10 mouse cellular contexts compared by ENCODE assay signal in genomic region chr11:69683576-69683975, GRCm38 (mm10). TPM values are rescaled to one million over a fixed set of nuclear protein-coding genes. Genes with fewer than 3 reads are reported as not detected.
DNase-seq lines count a peak whose midpoint lies in the region; ATAC-seq lines count a peak whose summit lies in the region.
"Had no signal": no experiment of that assay in that cellular context is flagged by ENCODE, and none has a peak within 500 bp of the region (broad histone marks: within the 10 kb centered on the region; RNA-seq: fewer than 3 reads in every experiment).

No protein-coding gene starts in this region.

- WGBS in kidney, embryonic 15.5 days = 82% methylated on average over 7 of the region's 7 CpGs
- 71% methylated on average over 7 of the region's 7 CpGs for WGBS in embryonic facial prominence, embryonic 14.5 days
- WGBS in hindbrain, embryonic 15.5 days = 88% methylated on average over 7 of the region's 7 CpGs
- 82% methylated on average over 7 of the region's 7 CpGs for WGBS in midbrain, embryonic 14.5 days

- 0 out of 2 replicates have a peak overlapping the region, but pooled peaks have one; percentile 25 for H3K9ac ChIP-seq in kidney, embryonic 15.5 days
- H3K9ac ChIP-seq in embryonic facial prominence, embryonic 14.5 days (ENCODE audit: low read depth, low read length) = peak overlapping the region; percentile 63
- peak overlapping the region; percentile 7; the same call in 1 of the 2 replicates for H3K9ac ChIP-seq in hindbrain, embryonic 15.5 days
- H3K9ac ChIP-seq in midbrain, embryonic 14.5 days (replicated peaks; ENCODE audit: low read length) = no peak overlapping the region; the same call in 1 of the 2 replicates

- peaks cover 54% of the 10 kb centered on the region for H3K4me1 ChIP-seq in kidney, embryonic 15.5 days
- H3K4me1 ChIP-seq in embryonic facial prominence, embryonic 14.5 days (ENCODE audit: control insufficient read depth, insufficient read depth, low read length) = peaks cover 36% of the 10 kb centered on the region
- peaks cover 68% of the 10 kb centered on the region for H3K4me1 ChIP-seq in hindbrain, embryonic 15.5 days (replicated peaks)
- H3K4me1 ChIP-seq in midbrain, embryonic 14.5 days (ENCODE audit: control insufficient read depth, insufficient read depth, low read length) = peaks cover 18% of the 10 kb centered on the region

- ATAC-seq in kidney, embryonic 15.5 days (replicated peaks; ENCODE audit: low FRiP score) = no peak
- ATAC-seq in embryonic facial prominence, embryonic 14.5 days (ENCODE audit: low read depth) = no peak
- ATAC-seq in hindbrain, embryonic 15.5 days (ENCODE audit: low FRiP score, low read depth) = no peak
- ATAC-seq in midbrain, embryonic 14.5 days (ENCODE audit: low FRiP score, low TSS enrichment) = no peak

- peaks cover 19% of the 10 kb centered on the region for H3K36me3 ChIP-seq in kidney, embryonic 15.5 days
- peaks cover 15% of the 10 kb centered on the region for H3K36me3 ChIP-seq in embryonic facial prominence, embryonic 14.5 days (ENCODE audit: control insufficient read depth, insufficient read depth, low read length)
- peaks cover 6% of the 10 kb centered on the region for H3K36me3 ChIP-seq in hindbrain, embryonic 15.5 days
- H3K36me3 ChIP-seq in midbrain, embryonic 14.5 days (ENCODE audit: control insufficient read depth, insufficient read depth, low read length) = peaks cover 10% of the 10 kb centered on the region

- 0 out of 2 replicates have a peak overlapping the region, but pooled peaks have one; percentile 95 for H3K27ac ChIP-seq in kidney, embryonic 15.5 days
- H3K27ac ChIP-seq in embryonic facial prominence, embryonic 14.5 days (replicated peaks; ENCODE audit: low read depth, low read length) = peak overlapping the region; percentile 97
- H3K27ac ChIP-seq in hindbrain, embryonic 15.5 days (replicated peaks) = peak overlapping the region; percentile 93
- H3K27ac ChIP-seq in midbrain, embryonic 14.5 days (replicated peaks; ENCODE audit: low read depth, low read length) = peak overlapping the region; percentile 86; the same call in 1 of the 2 replicates

- no peak overlapping the region for H3K4me3 ChIP-seq in kidney, embryonic 15.5 days (replicated peaks)
- peak overlapping the region; percentile 75; the same call in 1 of the 2 replicates for H3K4me3 ChIP-seq in embryonic facial prominence, embryonic 14.5 days (ENCODE audit: low read depth, low read length)
- no peak overlapping the region for H3K4me3 ChIP-seq in hindbrain, embryonic 15.5 days
- peak overlapping the region; percentile 19; the same call in 1 of the 2 replicates for H3K4me3 ChIP-seq in midbrain, embryonic 14.5 days (replicated peaks; ENCODE audit: low read depth, low read length)

- H3K4me2 ChIP-seq in kidney, embryonic 15.5 days = no peak overlapping the region; the same call in 1 of the 2 replicates
- peak overlapping the region; percentile 75 for H3K4me2 ChIP-seq in embryonic facial prominence, embryonic 14.5 days (ENCODE audit: low read depth, low read length)
- H3K4me2 ChIP-seq in hindbrain, embryonic 15.5 days = peak overlapping the region; percentile 81
- H3K4me2 ChIP-seq in midbrain, embryonic 14.5 days (ENCODE audit: low read length) = peak overlapping the region; percentile 93

- no peaks in the 10 kb centered on the region for H3K9me3 ChIP-seq in kidney, embryonic 15.5 days (replicated peaks)
- no peaks in the 10 kb centered on the region for H3K9me3 ChIP-seq in embryonic facial prominence, embryonic 14.5 days (ENCODE audit: control insufficient read depth, low read length)
- no peaks in the 10 kb centered on the region for H3K9me3 ChIP-seq in hindbrain, embryonic 15.5 days
- no peaks in the 10 kb centered on the region for H3K9me3 ChIP-seq in midbrain, embryonic 14.5 days (ENCODE audit: control insufficient read depth, low read length)

- no peaks in the 10 kb centered on the region for H3K27me3 ChIP-seq in kidney, embryonic 15.5 days
- no peaks in the 10 kb centered on the region for H3K27me3 ChIP-seq in embryonic facial prominence, embryonic 14.5 days (replicated peaks; ENCODE audit: control insufficient read depth, insufficient read depth, low read length)
- no peaks in the 10 kb centered on the region for H3K27me3 ChIP-seq in hindbrain, embryonic 15.5 days
- H3K27me3 ChIP-seq in midbrain, embryonic 14.5 days (ENCODE audit: control insufficient read depth, insufficient read depth, low read length) = no peaks in the 10 kb centered on the region

- DNase-seq in kidney, postnatal 36 days = no peak
- DNase-seq in embryonic facial prominence, embryonic 14.5 days (ENCODE audit: low spot score) = no peak
- DNase-seq in midbrain, embryonic 14.5 days = no peak
- no peak for DNase-seq in cerebellum, postnatal 4 days (ENCODE audit: low spot score in 2 of 2)
- no peak for DNase-seq in urinary bladder, postnatal 25 days (ENCODE audit: low spot score)
- DNase-seq: adrenal gland, postnatal 10 days; cerebellum, adult 8-10 months; kidney, adult 11 months had no signal

RNA-seq across cellular contexts. Expression of gene Senp3, which starts 1.7 kb away (rescaled TPM):
- 91.6 and 95.2 TPM in 2 replicates for polyA plus RNA-seq in kidney, embryonic 15.5 days (2015; fragmentation: Nextera tagmentation; extraction: Ambion mirVana)
- polyA plus RNA-seq in embryonic facial prominence, embryonic 14.5 days (2014; fragmentation: Nextera tagmentation; extraction: Ambion mirVana) = 73.6 and 88.4 TPM in 2 replicates
- polyA plus RNA-seq in hindbrain, embryonic 15.5 days (2015; fragmentation: Nextera tagmentation; extraction: Ambion mirVana) = 101 and 103 TPM in 2 replicates
- polyA plus RNA-seq in midbrain, embryonic 14.5 days (2014; fragmentation: Nextera tagmentation; extraction: Ambion mirVana) = 93.3 and 103 TPM in 2 replicates

RNA-seq across cellular contexts. Expression of gene Tnfsf13, which starts 2.0 kb away (rescaled TPM):
- polyA plus RNA-seq in kidney, embryonic 15.5 days (2015; fragmentation: Nextera tagmentation; extraction: Ambion mirVana) = 0.45 and 0.53 TPM in 2 replicates
- 0.37 and 0.49 TPM in 2 replicates for polyA plus RNA-seq in embryonic facial prominence, embryonic 14.5 days (2014; fragmentation: Nextera tagmentation; extraction: Ambion mirVana)
- 0.61 and 0.76 TPM in 2 replicates for polyA plus RNA-seq in hindbrain, embryonic 15.5 days (2015; fragmentation: Nextera tagmentation; extraction: Ambion mirVana)
- 0.16 and 0.25 TPM in 2 replicates for polyA plus RNA-seq in midbrain, embryonic 14.5 days (2014; fragmentation: Nextera tagmentation; extraction: Ambion mirVana)

RNA-seq across cellular contexts. Expression of gene Eif4a1, which starts 11.4 kb away (rescaled TPM):
- polyA plus RNA-seq in kidney, embryonic 15.5 days (2015; fragmentation: Nextera tagmentation; extraction: Ambion mirVana) = 586 and 589 TPM in 2 replicates
- polyA plus RNA-seq in embryonic facial prominence, embryonic 14.5 days (2014; fragmentation: Nextera tagmentation; extraction: Ambion mirVana) = 525 and 575 TPM in 2 replicates
- 476 and 491 TPM in 2 replicates for polyA plus RNA-seq in hindbrain, embryonic 15.5 days (2015; fragmentation: Nextera tagmentation; extraction: Ambion mirVana)
- polyA plus RNA-seq in midbrain, embryonic 14.5 days (2014; fragmentation: Nextera tagmentation; extraction: Ambion mirVana) = 707 and 863 TPM in 2 replicates

RNA-seq across cellular contexts. Expression of gene Tnfsf12, which starts 12.1 kb away (rescaled TPM):
- polyA plus RNA-seq in kidney, embryonic 15.5 days (2015; fragmentation: Nextera tagmentation; extraction: Ambion mirVana) = 9.1 and 11.1 TPM in 2 replicates
- polyA plus RNA-seq in embryonic facial prominence, embryonic 14.5 days (2014; fragmentation: Nextera tagmentation; extraction: Ambion mirVana) = 13.0 and 16.6 TPM in 2 replicates
- 3.5 and 5.0 TPM in 2 replicates for polyA plus RNA-seq in hindbrain, embryonic 15.5 days (2015; fragmentation: Nextera tagmentation; extraction: Ambion mirVana)
- polyA plus RNA-seq in midbrain, embryonic 14.5 days (2014; fragmentation: Nextera tagmentation; extraction: Ambion mirVana) = 1.6 and 3.0 TPM in 2 replicates

RNA-seq across cellular contexts. Expression of gene Tnfsfm13, which starts 12.3 kb away (rescaled TPM):
- polyA plus RNA-seq in kidney, embryonic 15.5 days (2015; fragmentation: Nextera tagmentation; extraction: Ambion mirVana) = 4.5 and 7.0 TPM in 2 replicates
- 6.0 and 6.6 TPM in 2 replicates for polyA plus RNA-seq in embryonic facial prominence, embryonic 14.5 days (2014; fragmentation: Nextera tagmentation; extraction: Ambion mirVana)
- 1.2 and 1.9 TPM in 2 replicates for polyA plus RNA-seq in hindbrain, embryonic 15.5 days (2015; fragmentation: Nextera tagmentation; extraction: Ambion mirVana)
- 0.51 and 1.1 TPM in 2 replicates for polyA plus RNA-seq in midbrain, embryonic 14.5 days (2014; fragmentation: Nextera tagmentation; extraction: Ambion mirVana)

Comparison
In these comparisons a context has a peak if more than half of its experiments do, and no peak if none do; other contexts are left out.
1. H3K4me3 ChIP-seq: peak in embryonic facial prominence, embryonic 14.5 days (single experiment) and midbrain, embryonic 14.5 days (single experiment); none in kidney, embryonic 15.5 days (single experiment) and hindbrain, embryonic 15.5 days (single experiment).
2. Peak in every context shown above with its lines, with median percentiles within 50 percentile points of each other: H3K27ac ChIP-seq.